ENCODE assay signal across 15 mouse cellular contexts in the genomic region with DNA sequence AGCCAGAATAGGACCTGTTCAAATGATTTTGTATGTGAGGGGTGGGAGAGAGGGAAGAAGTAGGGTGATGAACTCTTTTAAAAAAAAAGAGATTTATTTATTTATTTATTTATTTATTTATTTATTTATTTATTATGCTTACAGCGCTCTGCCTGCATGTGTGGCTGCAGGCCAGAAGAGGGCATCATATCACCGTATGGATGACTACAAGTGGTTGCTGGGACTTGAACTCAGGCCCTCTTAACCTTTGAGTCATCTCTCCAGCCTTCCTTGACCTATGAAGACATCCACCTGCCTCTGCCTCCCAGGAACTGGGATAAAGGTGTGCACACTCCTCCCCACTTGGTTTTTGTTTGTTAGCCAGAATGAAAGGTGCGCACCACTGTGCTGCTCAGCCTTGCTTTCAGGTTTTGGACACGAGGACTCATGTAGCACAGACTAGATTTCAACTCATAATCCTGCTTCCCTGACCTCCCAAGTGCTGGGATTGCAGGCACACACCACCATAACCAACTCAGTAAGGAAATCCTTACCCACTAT. TPM values are rescaled to one million over a fixed set of nuclear protein-coding genes. Genes with fewer than 3 reads are reported as not detected.
A peak's percentile ranks its signal among the peaks of the same experiment; 100 is the strongest.
DNase-seq lines count a peak whose midpoint lies in the region; ATAC-seq and TF ChIP-seq lines count a peak whose summit lies in the region.
"Had no signal": no experiment of that assay in that cellular context is flagged by ENCODE, and none has a peak within 500 bp of the region (broad histone marks: within the 10 kb centered on the region; RNA-seq: fewer than 3 reads in every experiment).

No protein-coding gene starts in this region.

- H3K4me1 ChIP-seq in lung, adult 2 months (ENCODE audit: control insufficient read depth, insufficient read depth, low read length): peaks cover 2% of the 10 kb centered on the region; the same call in 1 of the 2 replicates
- no peaks in the 10 kb centered on the region for H3K4me1 ChIP-seq in ES-Bruce4 (ENCODE audit: control insufficient read depth, insufficient read depth, low read length)
- H3K4me1 ChIP-seq in small intestine, adult 2 months (ENCODE audit: control insufficient read depth, insufficient read depth, insufficient read length, low read length): peaks cover 15% of the 10 kb centered on the region; the same call in 1 of the 2 replicates
- H3K4me1 ChIP-seq in heart, embryonic 11.5 days (ENCODE audit: control insufficient read depth, insufficient read depth, low read length): peaks cover 8% of the 10 kb centered on the region
- H3K4me1 ChIP-seq: embryonic facial prominence, embryonic 13.5 days had no signal

- no peaks in the 10 kb centered on the region for H3K27me3 ChIP-seq in ES-Bruce4 (ENCODE audit: control insufficient read depth, insufficient read depth, low read length, poor library complexity, severe bottlenecking)
- no peaks in the 10 kb centered on the region for H3K27me3 ChIP-seq in small intestine, adult 2 months (ENCODE audit: control insufficient read depth, insufficient read depth, low read length)
- H3K27me3 ChIP-seq in heart, embryonic 11.5 days (ENCODE audit: control insufficient read depth, insufficient read depth, low read length): no peaks in the 10 kb centered on the region
- H3K27me3 ChIP-seq: embryonic facial prominence, embryonic 13.5 days; kidney, embryonic 15.5 days had no signal

- peak; percentile 40 for TF ChIP-seq CTCF in lung, adult 2 months (IDR thresholded peaks at IDR 0.05; ENCODE audit: insufficient read depth, low read length)
- TF ChIP-seq CTCF in ES-Bruce4 (IDR thresholded peaks at IDR 0.05; ENCODE audit: low read depth, low read length): peak; percentile 31
- peak; percentile 20; the same call in 1 of the 2 replicates for TF ChIP-seq CTCF in small intestine, adult 2 months (IDR thresholded peaks at IDR 0.05; ENCODE audit: extremely low read depth, insufficient read length, insufficient replicate concordance, low read depth, low read length)

- no peak overlapping the region for H3K27ac ChIP-seq in ES-Bruce4 (ENCODE audit: insufficient read depth, low read length)
- no peak overlapping the region for H3K27ac ChIP-seq in small intestine, adult 2 months (ENCODE audit: insufficient read depth, low read depth, low read length)
- H3K27ac ChIP-seq in heart, embryonic 11.5 days (ENCODE audit: low read depth, low read length): no peak overlapping the region
- H3K27ac ChIP-seq: embryonic facial prominence, embryonic 13.5 days; forebrain, embryonic 10.5 days; hindbrain, embryonic 14.5 days; kidney, embryonic 15.5 days had no signal

- ATAC-seq in heart, embryonic 11.5 days (replicated peaks; ENCODE audit: insufficient number of reproducible peaks, low FRiP score, low TSS enrichment): no peak
- ATAC-seq in cerebellum, adult (ENCODE audit: insufficient number of reproducible peaks, low FRiP score, low TSS enrichment): no peak

- H3K36me3 ChIP-seq in ES-Bruce4 (ENCODE audit: control insufficient read depth, insufficient read depth, low read length, poor library complexity, severe bottlenecking): peaks cover 13% of the 10 kb centered on the region
- peaks cover 64% of the 10 kb centered on the region for H3K36me3 ChIP-seq in small intestine, adult 2 months (ENCODE audit: control insufficient read depth, insufficient read depth, low read length)
- no peaks in the 10 kb centered on the region for H3K36me3 ChIP-seq in heart, embryonic 11.5 days (ENCODE audit: control insufficient read depth, insufficient read depth, low read length)
- H3K36me3 ChIP-seq: embryonic facial prominence, embryonic 13.5 days; forebrain, embryonic 10.5 days; kidney, embryonic 15.5 days had no signal

- H3K9ac ChIP-seq in ES-Bruce4 (ENCODE audit: low read depth, poor library complexity, severe bottlenecking): no peak overlapping the region
- H3K9ac ChIP-seq in heart, embryonic 11.5 days (ENCODE audit: low read depth, low read length): no peak overlapping the region
- H3K9ac ChIP-seq: embryonic facial prominence, embryonic 13.5 days; hindbrain, embryonic 14.5 days; kidney, embryonic 15.5 days had no signal

- H3K4me2 ChIP-seq in heart, embryonic 11.5 days: no peak overlapping the region
- H3K4me2 ChIP-seq: embryonic facial prominence, embryonic 13.5 days; hindbrain, embryonic 14.5 days; kidney, embryonic 15.5 days had no signal

- WGBS in lung, adult 2 months: 83% methylated on average over 4 of the region's 4 CpGs
- WGBS in small intestine, adult 2 months: 89% methylated on average over 4 of the region's 4 CpGs
- WGBS in heart, embryonic 11.5 days (ENCODE audit: insufficient replicate concordance): 85% methylated on average over 4 of the region's 4 CpGs

- no peaks in the 10 kb centered on the region for H3K9me3 ChIP-seq in ES-Bruce4 (replicated peaks; ENCODE audit: control insufficient read depth, insufficient read depth, low read length, poor library complexity, severe bottlenecking)
- no peaks in the 10 kb centered on the region for H3K9me3 ChIP-seq in heart, embryonic 11.5 days (replicated peaks; ENCODE audit: control insufficient read depth, low read length)
- H3K9me3 ChIP-seq: embryonic facial prominence, embryonic 13.5 days; forebrain, embryonic 10.5 days; kidney, embryonic 15.5 days had no signal

- no peak for TF ChIP-seq EP300 in ES-Bruce4 (IDR thresholded peaks at IDR 0.05; ENCODE audit: insufficient read depth, low read depth, low read length)

- no peak for TF ChIP-seq POLR2A in lung, adult 2 months (IDR thresholded peaks at IDR 0.05; ENCODE audit: borderline replicate concordance, extremely low read depth, low read depth, low read length)
- no peak for TF ChIP-seq POLR2A in ES-Bruce4 (IDR thresholded peaks at IDR 0.05; ENCODE audit: insufficient read depth, low read length)
- no peak for TF ChIP-seq POLR2A in small intestine, adult 2 months (IDR thresholded peaks at IDR 0.05; ENCODE audit: low read depth, low read length)

- no peak overlapping the region for H3K4me3 ChIP-seq in lung, adult 2 months (replicated peaks; ENCODE audit: extremely low read depth, low read depth, low read length)
- H3K4me3 ChIP-seq in ES-Bruce4 (ENCODE audit: low read depth, low read length): no peak overlapping the region
- H3K4me3 ChIP-seq in small intestine, adult 2 months (ENCODE audit: low read depth, low read length): no peak overlapping the region
- H3K4me3 ChIP-seq in heart, embryonic 11.5 days (ENCODE audit: low read depth, low read length): no peak overlapping the region
- H3K4me3 ChIP-seq: embryonic facial prominence, embryonic 13.5 days; forebrain, embryonic 10.5 days; kidney, embryonic 15.5 days had no signal

- DNase-seq in adrenal gland, adult 2 months: peak; percentile 21
- no peak for DNase-seq in adrenal gland, postnatal 4 days (ENCODE audit: low spot score in 2 of 2)
- no peak for DNase-seq in lung, adult 2 months
- no peak for DNase-seq in lung, postnatal 25 days (ENCODE audit: low spot score)
- DNase-seq: cerebellum, postnatal 25 days; thymus, adult 2 months had no signal

RNA-seq across cellular contexts. Expression of gene Zc3hav1, which starts 17.2 kb away (rescaled TPM):
- 10 to 100 TPM; 48.8 to 67.8 TPM for total RNA-seq in adrenal gland, adult 2 months (2021)
- polyA plus RNA-seq in adrenal gland, adult 2 months (2012; rRNA removed): 26.2 and 32.0 TPM in 2 replicates
- 10 to 100 TPM; 54.2 to 55.8 TPM for total RNA-seq in adrenal gland, postnatal 4 days (2021)
- 22.3 and 24.6 TPM in 2 replicates for polyA plus RNA-seq in lung, adult 2 months (2012; rRNA removed)
- polyA plus RNA-seq in ES-Bruce4 (2011; ENCODE audit: insufficient read depth, insufficient read length, low read depth, missing spikeins): 37.6 and 39.1 TPM in 2 replicates
- polyA plus RNA-seq in small intestine, adult 2 months (2012; rRNA removed): 14.9 and 34.7 TPM in 2 replicates
- 8.0 and 11.3 TPM in 2 replicates for polyA plus RNA-seq in heart, embryonic 11.5 days (2014; fragmentation: Nextera tagmentation; extraction: Ambion mirVana)

RNA-seq across cellular contexts. Expression of gene Zc3hav1l, which starts 38.2 kb away (rescaled TPM):
- total RNA-seq in adrenal gland, adult 2 months (2021): 1 to 10 TPM; 2.2 to 3.1 TPM
- 2.4 and 3.2 TPM in 2 replicates for polyA plus RNA-seq in adrenal gland, adult 2 months (2012; rRNA removed)
- 10 to 100 TPM; 12.5 to 12.9 TPM for total RNA-seq in adrenal gland, postnatal 4 days (2021)
- polyA plus RNA-seq in lung, adult 2 months (2012; rRNA removed): 3.2 and 4.4 TPM in 2 replicates
- polyA plus RNA-seq in ES-Bruce4 (2011; ENCODE audit: insufficient read depth, insufficient read length, low read depth, missing spikeins): 22.8 and 23.2 TPM in 2 replicates
- polyA plus RNA-seq in small intestine, adult 2 months (2012; rRNA removed): 0.80 and 1.3 TPM in 2 replicates
- 10.4 and 11.6 TPM in 2 replicates for polyA plus RNA-seq in heart, embryonic 11.5 days (2014; fragmentation: Nextera tagmentation; extraction: Ambion mirVana)

RNA-seq across cellular contexts. Expression of gene Ttc26, which starts 44.0 kb away (rescaled TPM):
- 1 to 10 TPM; 2.8 to 5.7 TPM for total RNA-seq in adrenal gland, adult 2 months (2021)
- 0.39 and 0.52 TPM in 2 replicates for polyA plus RNA-seq in adrenal gland, adult 2 months (2012; rRNA removed)
- total RNA-seq in adrenal gland, postnatal 4 days (2021): 1 to 10 TPM; 4.3 to 5.2 TPM
- 1.3 and 1.9 TPM in 2 replicates for polyA plus RNA-seq in lung, adult 2 months (2012; rRNA removed)
- polyA plus RNA-seq in ES-Bruce4 (2011; ENCODE audit: insufficient read depth, insufficient read length, low read depth, missing spikeins): 12.1 and 14.3 TPM in 2 replicates
- 0.08 and 0.13 TPM in 2 replicates for polyA plus RNA-seq in small intestine, adult 2 months (2012; rRNA removed)
- polyA plus RNA-seq in heart, embryonic 11.5 days (2014; fragmentation: Nextera tagmentation; extraction: Ambion mirVana): 3.3 and 3.6 TPM in 2 replicates
- total RNA-seq: neutrophil, adult 5-6 weeks had no signal
